Mouse (Mus musculus) kidney, adult 2 months (tissue): ENCODE measurements around the gene Tmem30a.

ENCODE experiments used
- CTCF ChIP-seq: fragments of 200-500 bp; conservative IDR thresholded peaks from 2 replicates; pipeline ENCODE4 v1.5.1; 2011; ENCODE audit warnings: low read depth, mild to moderate bottlenecking, control low read depth, low read length, moderate library complexity, mixed read lengths; ENCODE audit not compliant: insufficient read depth, insufficient read length
- POLR2A ChIP-seq: fragments of 200-500 bp; IDR thresholded peaks from one replicate; pipeline ENCODE4 v1.6.1; 2011; ENCODE audit warnings: low read depth, low read length, control low read depth

GRCm38 (mm10) chr9:79816464-79816863, 23.2 kb upstream of the Tmem30a start:
- TF ChIP-seq CTCF (no peak), POLR2A (no peak)
